Mouse (Mus musculus): ENCODE results near the gene Zfp961. TPM values are rescaled to one million over a fixed set of nuclear protein-coding genes. Genes with fewer than 3 reads are reported as not detected.
"Not testable (repeated sequence)": the region's sequence is repeated elsewhere in the genome, so short reads cannot be mapped to it uniquely, and the experiment has no call there.

The Zfp961 gene
- polyA plus RNA-seq, 1 experiment from 2014 or later = 13.3 TPM

DNA sequence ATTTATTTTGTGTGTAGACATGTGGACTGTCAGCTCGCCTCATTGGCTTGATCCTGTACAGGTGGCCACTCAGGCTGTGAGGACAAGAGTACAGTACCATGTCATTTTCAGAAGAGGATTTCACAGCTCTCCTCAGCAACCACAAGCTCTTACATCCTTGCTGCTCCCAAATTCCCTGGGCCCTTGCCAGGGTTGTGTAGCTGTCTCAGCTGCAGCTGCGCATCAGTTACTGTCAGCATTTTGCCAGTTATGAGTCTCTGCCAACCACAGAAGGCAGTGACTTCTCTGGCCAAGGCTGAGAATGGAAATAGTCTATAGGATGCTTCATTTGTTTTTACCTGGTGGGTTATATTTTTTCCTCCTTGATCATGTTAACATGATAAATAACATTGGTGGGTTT, 67.3 kb downstream of the Zfp961 start:
- ChIA-PET CTCF (no interaction called here), POLR2A (no interaction called here)
- H3K27me3 ChIP-seq = no peaks in the 10 kb centered on the region
- no peak for DNase-seq (ENCODE audit: low read depth, low spot score)
- in situ Hi-C loops (cut with MboI; ENCODE audit: low pct_unique_long_range_greater_than_20kb) = loop anchor here (10.0 kb wide), 1 partner anchor 47 kb away; no protein-coding TSS in a partner anchor
- no peak for TF ChIP-seq CTCF (IDR thresholded peaks at IDR 0.05)
- ATAC-seq = no peak

DNA sequence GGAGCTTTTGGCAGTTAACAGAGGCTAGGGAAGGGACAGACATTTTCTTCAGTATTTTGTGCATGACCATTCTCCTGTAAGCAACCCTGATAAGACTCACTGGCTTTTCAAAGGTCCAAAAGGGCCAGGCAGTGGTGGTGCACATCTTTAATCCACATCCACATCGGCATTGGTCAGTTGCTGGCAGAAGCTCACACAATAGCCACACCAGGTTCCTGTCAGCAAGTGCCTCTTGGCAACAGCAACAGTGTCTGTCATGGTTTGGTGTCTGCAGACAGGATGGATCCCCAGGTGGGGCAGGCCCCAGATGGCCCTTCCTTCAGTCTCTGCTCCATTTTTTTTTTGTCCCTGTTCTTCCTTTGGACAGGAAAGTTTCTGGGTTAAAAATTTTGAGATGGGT, 68.2 kb downstream of the Zfp961 start:
- in situ Hi-C loops (cut with MboI; ENCODE audit: low pct_unique_long_range_greater_than_20kb) = loop anchor here (10.0 kb wide), 1 partner anchor 46 kb away; no protein-coding TSS in a partner anchor
- H3K27me3 ChIP-seq; POLR2A ChIA-PET; CTCF ChIA-PET; DNase-seq (ENCODE audit: low read depth, low spot score); ATAC-seq: not testable (repeated sequence)

DNA sequence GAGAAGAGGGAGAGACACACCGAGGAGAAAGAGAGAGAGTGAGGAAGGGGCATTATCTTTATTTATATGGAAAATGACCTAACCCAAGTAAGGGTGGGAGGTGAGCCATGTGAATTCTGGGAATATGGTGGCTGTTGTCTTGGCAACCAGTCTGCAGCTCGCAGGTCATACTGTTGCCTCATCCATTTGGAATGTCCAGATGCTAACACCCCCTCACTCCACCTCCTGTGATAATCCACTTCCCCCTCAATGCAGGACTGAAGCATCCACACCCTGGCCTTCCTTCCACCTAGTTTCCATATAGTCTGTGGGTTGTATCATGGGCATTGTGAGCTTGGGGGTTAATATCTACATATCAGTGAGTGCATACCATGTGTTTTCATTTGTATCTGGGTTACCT, 69.0 kb downstream of the Zfp961 start:
- DNase-seq (ENCODE audit: low read depth, low spot score) (no peak), ATAC-seq (no peak)
- H3K27me3 ChIP-seq = no peaks in the 10 kb centered on the region
- ChIA-PET POLR2A (no interaction called here), CTCF (no interaction called here)
- in situ Hi-C loops (cut with MboI; ENCODE audit: low pct_unique_long_range_greater_than_20kb) = loop anchor here (10.0 kb wide), 1 partner anchor 45 kb away; no protein-coding TSS in a partner anchor
- no peak for TF ChIP-seq CTCF (IDR thresholded peaks at IDR 0.05)

DNA sequence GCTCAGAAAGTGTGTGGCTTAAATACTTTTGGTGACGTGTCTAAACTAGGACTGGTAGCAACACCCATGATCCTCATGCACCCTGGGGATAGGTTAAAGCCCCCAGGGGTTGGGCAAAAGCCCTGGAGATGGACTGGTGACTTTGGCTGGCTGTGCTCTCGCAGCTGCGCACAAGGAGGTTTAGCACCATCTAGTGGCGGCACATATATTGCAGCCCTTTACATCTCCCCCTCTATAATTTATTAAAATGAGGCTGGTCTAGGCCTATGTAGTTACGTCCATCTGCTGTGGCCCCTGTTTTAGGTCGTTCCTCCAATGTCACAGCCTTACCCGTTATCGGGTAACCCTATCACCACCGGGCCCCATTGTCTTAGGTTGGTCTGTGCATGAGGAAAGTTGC, 74.0 kb downstream of the Zfp961 start:
- H3K27me3 ChIP-seq; CTCF ChIA-PET; POLR2A ChIA-PET; in situ Hi-C loops (cut with MboI; ENCODE audit: low pct_unique_long_range_greater_than_20kb); DNase-seq (ENCODE audit: low read depth, low spot score); ATAC-seq: not testable (repeated sequence)
- peak; percentile 9 for TF ChIP-seq CTCF (IDR thresholded peaks at IDR 0.05)

DNA sequence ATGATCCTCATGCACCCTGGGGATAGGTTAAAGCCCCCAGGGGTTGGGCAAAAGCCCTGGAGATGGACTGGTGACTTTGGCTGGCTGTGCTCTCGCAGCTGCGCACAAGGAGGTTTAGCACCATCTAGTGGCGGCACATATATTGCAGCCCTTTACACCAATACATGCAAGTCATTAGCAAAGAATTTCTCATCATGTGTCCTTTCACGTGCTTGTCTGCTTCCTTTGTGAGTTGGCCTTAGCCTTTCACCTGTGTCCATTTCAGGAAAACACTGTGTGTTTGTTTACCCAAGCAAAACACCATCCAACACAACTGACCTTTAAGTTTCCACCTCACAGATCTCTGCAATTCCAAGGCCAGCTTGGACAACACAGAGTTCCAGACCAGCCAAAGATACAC, 82.1 kb downstream of the Zfp961 start:
- H3K27me3 ChIP-seq; in situ Hi-C loops (cut with MboI; ENCODE audit: low pct_unique_long_range_greater_than_20kb); CTCF ChIA-PET; DNase-seq (ENCODE audit: low read depth, low spot score); ATAC-seq; POLR2A ChIA-PET: not testable (repeated sequence)

DNA sequence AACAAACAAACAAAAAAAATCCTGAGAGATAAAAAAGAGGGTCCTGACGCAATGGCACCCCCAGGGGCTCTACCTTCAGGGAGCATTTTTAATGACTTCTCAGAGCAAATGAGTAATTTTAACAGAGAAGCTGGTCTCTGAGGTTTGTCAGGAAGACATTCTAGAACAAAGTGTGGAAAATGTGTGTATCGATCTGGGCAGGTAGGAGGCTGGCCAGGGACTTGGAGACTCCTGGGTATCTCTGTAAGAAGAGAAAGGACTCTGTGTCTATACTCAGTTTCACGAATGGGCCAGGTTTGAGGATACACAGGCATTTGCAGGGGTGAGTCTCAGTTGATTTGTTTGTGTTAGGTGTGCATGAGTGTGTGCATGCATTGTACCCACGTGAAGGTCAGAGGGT, 90.1 kb downstream of the Zfp961 start, which contains the start of gene Olfr372:
Olfr372 (plus strand) TSS at position 301 of the 400 bp plus-strand sequence.
- DNase-seq (ENCODE audit: low read depth, low spot score); in situ Hi-C loops (cut with MboI; ENCODE audit: low pct_unique_long_range_greater_than_20kb); ATAC-seq; H3K27me3 ChIP-seq; CTCF ChIA-PET; POLR2A ChIA-PET: not testable (repeated sequence)

DNA sequence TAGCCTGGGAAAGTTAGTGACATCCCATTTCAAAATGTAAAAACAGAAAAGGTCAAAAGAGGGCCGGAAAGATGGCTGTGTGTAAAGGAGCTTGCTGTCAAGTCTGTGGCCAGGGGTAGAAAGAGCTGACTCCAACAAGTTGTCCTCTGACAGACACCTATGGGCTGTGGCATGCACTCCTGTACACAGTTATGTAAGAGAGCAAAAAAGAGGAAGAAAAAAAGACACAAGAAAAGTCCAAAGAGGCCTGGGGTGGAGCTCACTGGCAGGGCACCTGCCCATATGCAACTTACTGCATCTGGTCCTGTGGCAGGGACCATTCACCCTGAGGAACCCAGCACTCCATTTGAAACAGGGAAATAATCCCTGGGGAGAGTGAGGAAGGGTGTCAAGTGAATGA, 91.7 kb downstream of the Zfp961 start:
- DNase-seq (ENCODE audit: low read depth, low spot score) (no peak), ATAC-seq (no peak)
- H3K27me3 ChIP-seq = no peaks in the 10 kb centered on the region
- ChIA-PET POLR2A (no interaction called here), CTCF (no interaction called here)
- TF ChIP-seq CTCF (IDR thresholded peaks at IDR 0.05) = no peak
- in situ Hi-C loops (cut with MboI; ENCODE audit: low pct_unique_long_range_greater_than_20kb) = no loop called here

Other genes with a start within 250 kb of the Zfp961 start
- gene B3gnt3, start 249.2 kb upstream of the Zfp961 start, polyA plus RNA-seq (2021) = 1.4 TPM
- gene Fcho1, start 225.3 kb upstream of the Zfp961 start, polyA plus RNA-seq (2021) = 5.6 TPM
- 0.99 TPM for gene Zfp709, start 69.0 kb upstream of the Zfp961 start, polyA plus RNA-seq (2021)
- gene Zfp882, start 42.4 kb upstream of the Zfp961 start, polyA plus RNA-seq (2021) = 3.0 TPM
- 26.0 TPM for gene Zfp617, start 42.4 kb upstream of the Zfp961 start, polyA plus RNA-seq (2021)
- not detected for gene Cyp4f18, start 58.6 kb downstream of the Zfp961 start, polyA plus RNA-seq (2021)
- not detected for gene Olfr372, start 90.2 kb downstream of the Zfp961 start, polyA plus RNA-seq (2021)
- 0.01 TPM for gene Olfr373, start 132.1 kb downstream of the Zfp961 start, polyA plus RNA-seq (2021)
- gene Olfr374, start 156.0 kb downstream of the Zfp961 start, polyA plus RNA-seq (2021) = 0.01 TPM
- 660 TPM for gene Tpm4, start 183.9 kb downstream of the Zfp961 start, polyA plus RNA-seq (2021)
- 111 TPM for gene Rab8a, start 210.2 kb downstream of the Zfp961 start, polyA plus RNA-seq (2021)
- gene Hsh2d, start 238.6 kb downstream of the Zfp961 start, polyA plus RNA-seq (2021) = 0.05 TPM